Mouse (Mus musculus) stomach, embryonic 16.5 days (tissue): ENCODE data around the gene Hoxc10. TPM values are rescaled to one million over a fixed set of nuclear protein-coding genes. Genes with fewer than 3 reads are reported as not detected.

ENCODE experiments used
- ATAC-seq: fragments of 200-750 bp; cut with Nextera tagmentation; 2 replicates; pipeline ENCODE4 v1.8.0; 2017; ENCODE audit warnings: moderate number of reproducible peaks, moderate TSS enrichment; ENCODE audit not compliant: insufficient read depth, low FRiP score
- H3K27ac ChIP-seq: fragments of 300-500 bp; sonication (generic); 2 replicates; pipeline ENCODE4 v1.5.1; 2014; ENCODE audit warnings: low read length
- H3K27me3 ChIP-seq: fragments of 300-500 bp; sonication (generic); 2 replicates; pipeline ENCODE4 v1.6.1; 2014; ENCODE audit warnings: low read length, control low read depth, mixed read lengths; ENCODE audit not compliant: control insufficient read depth, insufficient read depth
- H3K36me3 ChIP-seq: fragments of 300-500 bp; sonication (generic); 2 replicates; pipeline ENCODE4 v1.6.1; 2014; ENCODE audit warnings: low read length; ENCODE audit not compliant: control insufficient read depth, insufficient read depth
- H3K4me1 ChIP-seq: fragments of 300-500 bp; sonication (generic); 2 replicates; pipeline ENCODE4 v1.6.1; 2014; ENCODE audit warnings: low read length, control low read depth, mixed read lengths; ENCODE audit not compliant: control insufficient read depth, insufficient read depth
- H3K4me2 ChIP-seq: fragments of 300-500 bp; sonication (generic); 2 replicates; pipeline ENCODE4 v1.6.1; 2014; ENCODE audit warnings: low read depth, low read length, mixed read lengths
- H3K4me3 ChIP-seq: fragments of 300-500 bp; sonication (generic); replicated peaks from 2 replicates; pipeline ENCODE4 v1.5.1; 2014; ENCODE audit warnings: mild to moderate bottlenecking, low read length
- H3K9ac ChIP-seq: fragments of 300-500 bp; sonication (generic); 2 replicates; pipeline ENCODE4 v1.6.1; 2014; ENCODE audit warnings: low read length
- H3K9me3 ChIP-seq: fragments of 300-500 bp; sonication (generic); replicated peaks from 2 replicates; pipeline ENCODE4 v1.6.1; 2016; ENCODE audit warnings: low read length, control low read depth; ENCODE audit not compliant: control insufficient read depth
- WGBS: fragments of 180-500 bp; shearing (Covaris S2); extraction: QIAGEN DNeasy Blood & Tissue Kit; methylation state at CpG from one replicate; pipeline ENCODE4 v1.1.7; 2014; 5-methylcytosine and 5-hydroxymethylcytosine counted together
- microRNA counts: library from miRNA; unstranded; fragments of <30 nt; microRNA quantifications from one replicate; lab custom pipeline; 2016
- microRNA-seq: library from miRNA; unstranded; fragments of <30 nt; microRNA quantifications from one replicate; pipeline ENCODE4, GENCODE M21; 2016
- polyA plus RNA-seq: library from polyadenylated mRNA; unstranded; fragments of >200 nt; fragmentation: Nextera tagmentation; extraction: Ambion mirVana; gene quantifications from 2 replicates; pipeline ENCODE4 v1.2.1, GENCODE M21; 2015

Hoxc10 gene
- polyA plus RNA-seq, 1 experiment from 2014 or later, result 0.06 TPM

- Histone ChIP-seq H3K9ac (peak overlapping the region; percentile 84), H3K4me1 (peaks cover 22% of the 10 kb centered on the region; the same call in 1 of the 2 replicates)
- 15% methylated on average over 19 of the region's 19 CpGs for WGBS
Observed at GRCm38 (mm10) chr15:103015406-103016166, 49.0 kb downstream of the Hoxc10 start.

GRCm38 (mm10) chr15:103018636-103019035 lies 52.0 kb downstream of the Hoxc10 start, which contains the start of gene Hoxc4:
Gene Hoxc4 (plus strand): TSS chr15:103018934.
- H3K27me3 ChIP-seq, result peaks cover 42% of the 10 kb centered on the region
- no peaks in the 10 kb centered on the region for H3K36me3 ChIP-seq
- peak within 1 kb of the TSS; percentile 16; the same call in 1 of the 2 replicates for H3K4me3 ChIP-seq
- WGBS, result 47% methylated on average over 9 of the region's 9 CpGs
- peaks cover 18% of the 10 kb centered on the region; the same call in 1 of the 2 replicates for H3K4me1 ChIP-seq
- no peak for ATAC-seq
- H3K27ac ChIP-seq, result peak within 1 kb of the TSS; percentile 67
- no peaks in the 10 kb centered on the region for H3K9me3 ChIP-seq
- peak within 1 kb of the TSS; percentile 43 for H3K9ac ChIP-seq
- 0 out of 2 replicates have a peak within 1 kb of the TSS, but pooled peaks have one; percentile 21 for H3K4me2 ChIP-seq

More at GRCm38 (mm10) chr15:103015406-103016166, 49.0 kb downstream of the Hoxc10 start:
- Histone ChIP-seq H3K36me3 (no peaks in the 10 kb centered on the region), H3K4me3 (peak overlapping the region; percentile 62), H3K27me3 (peaks cover 53% of the 10 kb centered on the region), H3K4me2 (peak overlapping the region; percentile 69), H3K9me3 (no peaks in the 10 kb centered on the region), H3K27ac (peak overlapping the region; percentile 98)
- no peak for ATAC-seq

- H3K27ac ChIP-seq, result no peak overlapping the region
- H3K9me3 ChIP-seq, result no peaks in the 10 kb centered on the region
- peak overlapping the region; percentile 17; the same call in 1 of the 2 replicates for H3K9ac ChIP-seq
- 12% methylated on average over 8 of the region's 8 CpGs for WGBS
- peaks cover 37% of the 10 kb centered on the region for H3K27me3 ChIP-seq
- H3K4me1 ChIP-seq, result peaks cover 10% of the 10 kb centered on the region; the same call in 1 of the 2 replicates
- H3K36me3 ChIP-seq, result no peaks in the 10 kb centered on the region
- no peak for ATAC-seq
- H3K4me3 ChIP-seq, result peak overlapping the region; percentile 16; the same call in 1 of the 2 replicates
- H3K4me2 ChIP-seq, result peak overlapping the region; percentile 7; the same call in 1 of the 2 replicates
Observed at GRCm38 (mm10) chr15:103020899-103021418, 54.4 kb downstream of the Hoxc10 start.

MicroRNAs encoded within 50 kb of the gene (microRNA counts, 519-probe panel; counts per million panel counts)
- 1,745 counts per million, percentile 28 among the panel's probes with 10 or more counts for microRNA mmu-miR-615-3p (lab: Ali Mortazavi, UCI)
- microRNA mmu-miR-615-5p (lab: Ali Mortazavi, UCI), result not detected

Small RNA genes within 50 kb of the gene (microRNA-seq; reads per million reads assigned to microRNA genes)
- gene Mir196a-2 (19.2 reads per million, percentile 38 among the genes with 10 or more reads in this experiment), gene Mir615 (1,299 reads per million, percentile 79 among the genes with 10 or more reads in this experiment)

Other genes with a start within 250 kb of the Hoxc10 start
- 36.8 and 37.7 TPM in 2 replicates for gene Calcoco1, start 244.6 kb upstream of the Hoxc10 start, polyA plus RNA-seq
- not detected in 2 replicates for gene Hoxc13, start 45.7 kb upstream of the Hoxc10 start, polyA plus RNA-seq
- gene Hoxc12, start 30.0 kb upstream of the Hoxc10 start, polyA plus RNA-seq, result not detected in 2 replicates
- not detected in 2 replicates for gene Hoxc11, start 12.4 kb upstream of the Hoxc10 start, polyA plus RNA-seq
- gene Hoxc5, start 647 bp downstream of the Hoxc10 start, polyA plus RNA-seq, result 17.5 and 19.4 TPM in 2 replicates
- gene Hoxc9, start 9.6 kb downstream of the Hoxc10 start, polyA plus RNA-seq, result not detected in 2 replicates
- 2.0 and 2.5 TPM in 2 replicates for gene Hoxc8, start 23.8 kb downstream of the Hoxc10 start, polyA plus RNA-seq
- gene Hoxc6, start 31.5 kb downstream of the Hoxc10 start, polyA plus RNA-seq, result 3.3 and 3.8 TPM in 2 replicates
- 19.0 and 20.0 TPM in 2 replicates for gene Hoxc4, start 52.1 kb downstream of the Hoxc10 start, polyA plus RNA-seq
- gene Smug1, start 200.3 kb downstream of the Hoxc10 start, polyA plus RNA-seq, result 20.1 and 21.1 TPM in 2 replicates